Mouse (Mus musculus): ENCODE measurements at regions not wholly inside any gene's neighbourhood (a gene's known extent, or its start where the extent isn't known, plus 50 kb on each side); places are given as distances from the start of the nearest gene placed in this dataset.

DNA sequence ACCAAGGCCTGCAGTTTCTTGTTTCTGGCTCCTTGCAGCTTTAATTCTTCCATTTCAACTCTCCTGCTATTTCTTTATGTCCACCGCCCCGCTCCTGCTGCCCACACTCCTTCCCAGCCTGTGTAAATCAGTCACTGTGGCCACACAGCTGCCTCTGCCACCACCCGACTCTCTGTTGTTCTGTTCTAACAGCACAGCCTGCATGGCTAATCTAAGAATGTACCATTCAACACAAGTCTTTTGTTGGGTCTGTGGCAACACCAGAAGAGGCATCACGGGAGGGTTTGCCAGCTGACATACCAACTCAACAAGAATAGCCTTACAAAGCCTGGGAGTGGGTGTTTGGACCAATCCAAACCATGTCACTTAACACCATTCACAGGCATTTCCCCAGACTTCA lies 264.9 kb upstream of the Pum3 start:
- Histone ChIP-seq H3K36me3 (replicated peaks) (no peaks in the 10 kb centered on the region), H3K9me3 (no peaks in the 10 kb centered on the region; the same call in 1 of the 2 replicates), H3K4me3 (no peak overlapping the region), H3K27me3 (ENCODE audit: poor library complexity, severe bottlenecking) (no peaks in the 10 kb centered on the region), H3K4me1 (no peaks in the 10 kb centered on the region), H3K27ac (no peak overlapping the region)
- DNase-seq (ENCODE audit: extremely low spot score, low spot score) = no peak
- 84% methylated on average over 4 of the region's 4 CpGs for WGBS

GRCm38 (mm10) chr19:27693706-27694105 lies 264.1 kb upstream of the Pum3 start:
- Histone ChIP-seq H3K4me3 (no peak overlapping the region), H3K27me3 (ENCODE audit: poor library complexity, severe bottlenecking) (no peaks in the 10 kb centered on the region), H3K9me3 (no peaks in the 10 kb centered on the region; the same call in 1 of the 2 replicates), H3K36me3 (replicated peaks) (no peaks in the 10 kb centered on the region), H3K27ac (no peak overlapping the region), H3K4me1 (no peaks in the 10 kb centered on the region)
- 78% methylated on average over 7 of the region's 7 CpGs for WGBS
- no peak for DNase-seq (ENCODE audit: extremely low spot score, low spot score)

DNA sequence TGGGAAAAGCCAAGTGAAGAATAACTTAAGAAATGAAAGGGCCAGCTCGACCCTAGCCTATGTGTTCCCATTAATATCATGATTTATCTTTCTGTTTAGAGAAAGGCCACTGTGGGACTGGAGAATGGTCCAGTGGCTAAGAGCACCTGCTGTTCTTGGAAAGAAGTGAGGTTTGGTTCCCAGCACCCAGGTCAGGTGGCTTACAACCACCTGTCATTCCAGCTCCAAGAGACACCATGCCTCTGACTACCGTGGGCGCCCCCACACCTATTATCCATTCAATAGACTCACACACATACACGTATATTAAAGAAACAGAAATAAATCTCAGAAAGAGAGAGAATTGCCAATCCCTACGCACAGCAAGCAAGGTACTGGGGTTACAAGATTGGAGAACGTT lies 263.3 kb upstream of the Pum3 start:
- Histone ChIP-seq H3K9me3 (no peaks in the 10 kb centered on the region; the same call in 1 of the 2 replicates), H3K27ac (no peak overlapping the region), H3K4me1 (no peaks in the 10 kb centered on the region), H3K36me3 (replicated peaks) (no peaks in the 10 kb centered on the region), H3K4me3 (no peak overlapping the region), H3K27me3 (ENCODE audit: poor library complexity, severe bottlenecking) (no peaks in the 10 kb centered on the region)
- 93% methylated on average over 6 of the region's 6 CpGs for WGBS
- no peak for DNase-seq (ENCODE audit: extremely low spot score, low spot score)

DNA sequence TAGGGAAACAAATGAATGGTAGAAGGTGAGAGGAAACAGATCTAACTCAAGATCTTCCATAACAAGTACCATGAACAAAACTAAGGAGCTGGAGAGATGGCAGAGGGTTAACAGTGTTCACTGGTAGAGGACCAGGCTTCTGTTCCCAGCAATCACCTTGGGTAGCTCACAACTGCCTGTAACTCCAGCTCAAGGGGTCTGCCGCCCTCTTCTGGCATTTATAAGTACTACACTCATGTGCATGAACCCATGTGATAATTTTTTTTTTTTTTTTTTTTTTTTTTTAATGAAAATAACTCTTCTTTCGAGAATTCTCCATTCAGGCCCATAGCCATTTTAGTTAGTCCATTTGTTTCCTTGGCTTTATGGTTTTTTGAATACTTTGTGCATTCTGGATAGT lies 253.8 kb upstream of the Pum3 start:
- H3K27ac ChIP-seq = no peak overlapping the region
- no peaks in the 10 kb centered on the region for H3K27me3 ChIP-seq (ENCODE audit: poor library complexity, severe bottlenecking)
- DNase-seq (ENCODE audit: extremely low spot score, low spot score) = no peak
- no peaks in the 10 kb centered on the region for H3K36me3 ChIP-seq (replicated peaks)
- no peak overlapping the region for H3K4me3 ChIP-seq
- H3K9me3 ChIP-seq = peaks cover 6% of the 10 kb centered on the region; the same call in 1 of the 2 replicates
- H3K4me1 ChIP-seq = no peaks in the 10 kb centered on the region
- WGBS = 59% methylated on average over 2 of the region's 2 CpGs

DNA sequence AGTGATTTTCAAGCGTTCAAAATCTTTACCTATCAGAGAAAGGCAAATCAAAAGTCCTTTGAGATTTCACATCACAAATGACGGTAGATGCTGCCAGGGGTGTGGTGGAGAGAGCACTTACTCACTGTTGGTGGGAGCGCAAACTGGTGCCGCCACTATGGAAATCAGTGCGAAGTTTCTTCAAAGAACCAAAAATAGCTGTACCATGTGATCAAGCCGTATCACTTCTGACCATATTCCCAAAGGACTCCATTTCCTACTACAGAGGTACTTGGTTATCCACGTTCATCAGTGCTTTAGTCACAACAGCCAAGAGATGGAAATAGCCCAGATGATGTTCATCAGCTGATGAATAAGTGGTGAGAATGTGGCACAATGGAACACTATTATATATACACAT lies 249.8 kb upstream of the Pum3 start:
- Histone ChIP-seq H3K27ac (no peak overlapping the region), H3K36me3 (replicated peaks) (no peaks in the 10 kb centered on the region), H3K27me3 (ENCODE audit: poor library complexity, severe bottlenecking) (no peaks in the 10 kb centered on the region), H3K4me1 (no peaks in the 10 kb centered on the region), H3K9me3 (0 out of 2 replicates have a peak, but pooled peaks cover 3% of the 10 kb centered on the region), H3K4me3 (no peak overlapping the region)
- 88% methylated on average over 7 of the region's 7 CpGs for WGBS
- no peak for DNase-seq (ENCODE audit: extremely low spot score, low spot score)

GRCm38 (mm10) chr19:27672679-27673190 lies 243.1 kb upstream of the Pum3 start:
- Histone ChIP-seq H3K36me3 (replicated peaks) (no peaks in the 10 kb centered on the region), H3K4me3 (no peak overlapping the region), H3K27me3 (ENCODE audit: poor library complexity, severe bottlenecking) (no peaks in the 10 kb centered on the region), H3K4me1 (no peaks in the 10 kb centered on the region), H3K27ac (no peak overlapping the region), H3K9me3 (no peaks in the 10 kb centered on the region)
- WGBS = 88% methylated on average over 2 of the region's 2 CpGs
- DNase-seq (ENCODE audit: extremely low spot score, low spot score) = no peak

DNA sequence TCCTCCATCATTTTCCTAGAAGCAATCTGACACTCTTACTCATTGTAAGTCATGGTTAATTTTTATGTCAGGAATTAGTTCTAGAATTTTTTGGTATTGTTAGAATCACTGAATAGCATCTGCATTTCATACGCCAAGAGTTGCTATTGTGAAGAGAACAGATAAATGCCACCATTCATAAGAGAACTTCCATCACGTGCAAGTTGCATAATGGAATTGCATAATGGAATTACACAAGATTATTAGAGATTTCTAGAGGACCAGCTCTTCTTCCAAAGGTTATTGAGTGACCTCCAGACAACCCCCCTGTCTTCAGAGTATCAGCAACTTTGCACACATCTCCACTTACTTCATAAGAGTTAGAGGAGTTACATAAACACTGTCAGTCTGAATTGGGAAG lies 233.7 kb upstream of the Pum3 start:
- no peaks in the 10 kb centered on the region for H3K9me3 ChIP-seq
- H3K27me3 ChIP-seq (ENCODE audit: poor library complexity, severe bottlenecking) = no peaks in the 10 kb centered on the region
- H3K4me3 ChIP-seq = no peak overlapping the region
- H3K27ac ChIP-seq = no peak overlapping the region
- no peaks in the 10 kb centered on the region for H3K4me1 ChIP-seq
- DNase-seq (ENCODE audit: extremely low spot score, low spot score) = no peak
- WGBS = 80% methylated on average over 2 of the region's 2 CpGs
- no peaks in the 10 kb centered on the region for H3K36me3 ChIP-seq (replicated peaks)

GRCm38 (mm10) chr19:27641001-27641400 lies 211.4 kb upstream of the Pum3 start:
- H3K27ac ChIP-seq = no peak overlapping the region
- no peak for DNase-seq (ENCODE audit: extremely low spot score, low spot score)
- 0 out of 2 replicates have a peak, but pooled peaks cover 4% of the 10 kb centered on the region for H3K9me3 ChIP-seq
- peaks cover 6% of the 10 kb centered on the region; the same call in 1 of the 2 replicates for H3K4me1 ChIP-seq
- H3K36me3 ChIP-seq (replicated peaks) = no peaks in the 10 kb centered on the region
- no peak overlapping the region for H3K4me3 ChIP-seq
- no peaks in the 10 kb centered on the region for H3K27me3 ChIP-seq (ENCODE audit: poor library complexity, severe bottlenecking)
- 19% methylated on average over 3 of the region's 3 CpGs for WGBS

- Histone ChIP-seq H3K9me3 (no peaks in the 10 kb centered on the region), H3K4me3 (no peak overlapping the region), H3K36me3 (replicated peaks) (no peaks in the 10 kb centered on the region), H3K27me3 (ENCODE audit: poor library complexity, severe bottlenecking) (no peaks in the 10 kb centered on the region), H3K27ac (no peak overlapping the region), H3K4me1 (no peaks in the 10 kb centered on the region)
- DNase-seq (ENCODE audit: extremely low spot score, low spot score) = no peak
- WGBS = 82% methylated on average over 6 of the region's 6 CpGs
Measured at GRCm38 (mm10) chr19:27633105-27633504, 203.5 kb upstream of the Pum3 start.

GRCm38 (mm10) chr19:27627626-27628025 lies 198.0 kb upstream of the Pum3 start:
- H3K27ac ChIP-seq = no peak overlapping the region
- no peaks in the 10 kb centered on the region for H3K36me3 ChIP-seq (replicated peaks)
- no peak for DNase-seq (ENCODE audit: extremely low spot score, low spot score)
- no peak overlapping the region for H3K4me3 ChIP-seq
- no peaks in the 10 kb centered on the region for H3K27me3 ChIP-seq (ENCODE audit: poor library complexity, severe bottlenecking)
- 94% methylated on average over 1 of the region's 1 CpGs for WGBS
- no peaks in the 10 kb centered on the region for H3K4me1 ChIP-seq
- no peaks in the 10 kb centered on the region for H3K9me3 ChIP-seq

- Histone ChIP-seq H3K4me1 (no peaks in the 10 kb centered on the region), H3K36me3 (replicated peaks) (no peaks in the 10 kb centered on the region), H3K9me3 (no peaks in the 10 kb centered on the region), H3K27me3 (ENCODE audit: poor library complexity, severe bottlenecking) (no peaks in the 10 kb centered on the region), H3K27ac (no peak overlapping the region), H3K4me3 (no peak overlapping the region)
- DNase-seq (ENCODE audit: extremely low spot score, low spot score) = no peak
- 83% methylated on average over 5 of the region's 5 CpGs for WGBS
Measured at GRCm38 (mm10) chr19:27617522-27617921, 187.9 kb upstream of the Pum3 start.

DNA sequence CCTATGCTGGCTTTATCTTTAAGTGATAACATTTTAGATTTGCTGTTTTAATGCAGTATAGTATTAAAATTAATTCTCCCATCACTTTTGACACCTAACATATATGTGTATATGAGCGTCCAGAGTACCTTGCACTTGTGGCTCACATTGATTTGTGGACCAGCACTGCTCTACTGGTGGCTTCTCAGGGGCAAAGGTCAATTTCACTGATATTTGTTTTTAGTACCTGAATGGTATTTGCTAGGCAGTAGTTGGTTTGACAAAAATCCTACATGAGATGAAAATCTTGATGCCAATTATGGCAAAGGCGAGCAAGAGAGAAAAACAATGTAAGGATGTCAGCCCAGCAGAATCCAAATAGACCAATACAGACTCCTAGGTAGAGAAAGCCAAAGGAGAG lies 177.3 kb upstream of the Pum3 start:
- WGBS = 91% methylated on average over 2 of the region's 2 CpGs
- H3K36me3 ChIP-seq (replicated peaks) = no peaks in the 10 kb centered on the region
- no peaks in the 10 kb centered on the region for H3K9me3 ChIP-seq
- DNase-seq (ENCODE audit: extremely low spot score, low spot score) = no peak
- H3K4me1 ChIP-seq = peaks cover 10% of the 10 kb centered on the region
- H3K4me3 ChIP-seq = no peak overlapping the region
- H3K27ac ChIP-seq = no peak overlapping the region
- no peaks in the 10 kb centered on the region for H3K27me3 ChIP-seq (ENCODE audit: poor library complexity, severe bottlenecking)

DNA sequence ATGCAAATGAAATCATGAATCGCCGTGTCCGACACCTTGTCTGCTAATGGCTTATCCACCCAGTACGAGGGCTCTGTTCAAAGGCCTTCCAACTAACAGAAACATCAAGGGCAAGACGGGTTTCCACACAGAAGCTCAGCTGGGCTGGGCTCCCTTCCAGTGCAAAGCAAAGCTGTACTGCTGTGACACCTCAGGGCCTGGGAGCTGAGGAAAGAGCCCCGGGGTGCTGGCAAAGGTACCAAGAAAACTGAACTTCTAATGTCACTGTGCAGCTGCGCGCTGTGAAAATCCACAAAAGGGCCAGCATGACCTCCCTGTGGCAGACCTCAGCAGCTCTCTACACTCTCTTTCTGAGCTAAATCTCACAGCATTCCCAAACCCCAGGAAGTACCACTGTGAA lies 173.7 kb upstream of the Pum3 start:
- Histone ChIP-seq H3K9me3 (no peaks in the 10 kb centered on the region), H3K27ac (no peak overlapping the region), H3K4me1 (peaks cover 25% of the 10 kb centered on the region), H3K27me3 (ENCODE audit: poor library complexity, severe bottlenecking) (no peaks in the 10 kb centered on the region), H3K4me3 (no peak overlapping the region), H3K36me3 (replicated peaks) (no peaks in the 10 kb centered on the region)
- 23% methylated on average over 8 of the region's 8 CpGs for WGBS
- no peak for DNase-seq (ENCODE audit: extremely low spot score, low spot score)

- no peak for DNase-seq (ENCODE audit: extremely low spot score, low spot score)
- H3K36me3 ChIP-seq (replicated peaks) = no peaks in the 10 kb centered on the region
- 81% methylated on average over 3 of the region's 3 CpGs for WGBS
Measured at GRCm38 (mm10) chr19:27601551-27601950, 171.9 kb upstream of the Pum3 start.

More at GRCm38 (mm10) chr19:27601551-27601950, 171.9 kb upstream of the Pum3 start:
- H3K27me3 ChIP-seq (ENCODE audit: poor library complexity, severe bottlenecking) = no peaks in the 10 kb centered on the region
- no peaks in the 10 kb centered on the region for H3K9me3 ChIP-seq
- no peak overlapping the region for H3K27ac ChIP-seq
- no peak overlapping the region for H3K4me3 ChIP-seq
- H3K4me1 ChIP-seq = peaks cover 25% of the 10 kb centered on the region
